Mouse (Mus musculus): ENCODE measurements around the gene Rras2.

GRCm38 (mm10) chr7:114116711-114117351 is 750 bp downstream of the Rras2 start:
- no peak for TF ChIP-seq EP300 (IDR thresholded peaks at IDR 0.05; ENCODE audit: low read depth)
- no peak for TF ChIP-seq CTCF (IDR thresholded peaks at IDR 0.05; ENCODE audit: low read depth)

All from liver, postnatal 0 days (tissue).